Mouse (Mus musculus) liver, embryonic 16.5 days (tissue): ENCODE measurements around the gene Nosip. TPM values are rescaled to one million over a fixed set of nuclear protein-coding genes. Genes with fewer than 3 reads are reported as not detected.

Experiments used
- ATAC-seq: fragments of 200-750 bp; cut with Nextera tagmentation; 2 replicates; pipeline ENCODE4 v1.8.0; 2017; ENCODE audit warnings: low read depth, mild to moderate bottlenecking, moderate number of reproducible peaks, moderate library complexity
- H3K27ac ChIP-seq: fragments of 300-500 bp; sonication (generic); 2 replicates; pipeline ENCODE4 v1.5.1; 2014; ENCODE audit warnings: mild to moderate bottlenecking, low read length
- H3K27me3 ChIP-seq: fragments of 300-500 bp; sonication (generic); 2 replicates; pipeline ENCODE4 v1.6.1; 2014; ENCODE audit warnings: low read depth, low read length, mixed read lengths; ENCODE audit not compliant: control insufficient read depth, insufficient read depth
- H3K36me3 ChIP-seq: fragments of 300-500 bp; sonication (generic); 2 replicates; pipeline ENCODE4 v1.6.1; 2014; ENCODE audit warnings: mild to moderate bottlenecking; ENCODE audit not compliant: control insufficient read depth, insufficient read depth
- H3K4me1 ChIP-seq: fragments of 300-500 bp; sonication (generic); 2 replicates; pipeline ENCODE4 v1.6.1; 2014; ENCODE audit warnings: low read depth, low read length, mixed read lengths; ENCODE audit not compliant: control insufficient read depth
- H3K4me2 ChIP-seq: fragments of 300-500 bp; sonication (generic); 2 replicates; pipeline ENCODE4 v1.6.1; 2014; ENCODE audit warnings: low read depth, low read length, mixed read lengths
- H3K4me3 ChIP-seq: fragments of 300-500 bp; sonication (generic); 2 replicates; pipeline ENCODE4 v1.5.1; 2014; ENCODE audit warnings: low read depth, mild to moderate bottlenecking, low read length
- H3K9ac ChIP-seq: fragments of 300-500 bp; sonication (generic); 2 replicates; pipeline ENCODE4 v1.6.1; 2014; ENCODE audit warnings: low read depth, low read length
- H3K9me3 ChIP-seq: fragments of 300-500 bp; sonication (generic); replicated peaks from 2 replicates; pipeline ENCODE4 v1.6.1; 2016; ENCODE audit warnings: low read length; ENCODE audit not compliant: control insufficient read depth
- WGBS: fragments of 180-500 bp; shearing (Covaris S2); extraction: QIAGEN DNeasy Blood & Tissue Kit; methylation state at CpG from one replicate; pipeline ENCODE4 v1.1.7; 2014; ENCODE audit not compliant: insufficient replicate concordance; 5-methylcytosine and 5-hydroxymethylcytosine counted together
- polyA plus RNA-seq: library from polyadenylated mRNA; unstranded; fragments of >200 nt; fragmentation: Nextera tagmentation; extraction: Ambion mirVana; gene quantifications from 2 replicates; pipeline ENCODE4 v1.2.1, GENCODE M21; 2015

Nosip gene
- polyA plus RNA-seq, result 23.4 and 23.8 TPM in 2 replicates

DNA sequence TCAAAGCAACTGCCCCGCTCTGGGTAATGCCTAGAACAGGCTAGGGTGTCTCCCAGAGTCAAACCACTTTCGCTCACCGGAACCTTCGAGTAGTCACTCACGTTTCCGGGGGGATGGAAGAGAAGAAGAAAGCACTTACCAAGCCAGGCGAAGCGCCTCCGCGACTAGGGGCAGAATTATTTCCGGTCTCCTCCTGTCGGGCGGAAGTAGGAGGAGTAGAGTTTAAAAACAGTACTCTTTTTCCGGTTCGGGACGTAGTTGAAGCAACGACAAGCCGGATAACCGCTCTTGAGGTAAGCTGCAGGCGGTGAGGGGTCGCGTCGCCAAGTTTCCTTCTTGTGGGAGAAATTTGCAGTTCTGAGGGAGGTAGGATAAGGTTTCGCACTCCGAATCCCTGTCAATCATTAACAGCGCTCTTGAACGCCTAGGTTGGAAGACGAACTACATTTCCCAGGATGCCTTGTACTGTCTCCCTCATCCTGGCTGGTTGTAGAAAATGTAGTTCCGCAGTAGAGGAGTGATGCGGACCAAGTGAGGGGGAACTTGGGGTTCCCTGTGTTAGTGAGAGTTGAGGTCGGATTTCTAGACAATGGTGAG lies at the start of gene Nosip, which contains the start of gene Prrg2:
TSS of gene Nosip (plus strand) at position 191 of the 597 bp plus-strand sequence.
TSS of gene Prrg2 (minus strand) at position 439 of the 597 bp plus-strand sequence.
- Histone ChIP-seq H3K9ac (peak within 1 kb of the TSS; percentile 81), H3K9me3 (no peaks in the 10 kb centered on the region), H3K27me3 (no peaks in the 10 kb centered on the region), H3K36me3 (no peaks in the 10 kb centered on the region), H3K4me1 (peaks cover 23% of the 10 kb centered on the region), H3K4me2 (peak within 1 kb of the TSS; percentile 64), H3K4me3 (peak within 1 kb of the TSS; percentile 84), H3K27ac (peak within 1 kb of the TSS; percentile 94)
- peak; percentile 90 for ATAC-seq
- 0% methylated on average over 31 of the region's 31 CpGs for WGBS

DNA sequence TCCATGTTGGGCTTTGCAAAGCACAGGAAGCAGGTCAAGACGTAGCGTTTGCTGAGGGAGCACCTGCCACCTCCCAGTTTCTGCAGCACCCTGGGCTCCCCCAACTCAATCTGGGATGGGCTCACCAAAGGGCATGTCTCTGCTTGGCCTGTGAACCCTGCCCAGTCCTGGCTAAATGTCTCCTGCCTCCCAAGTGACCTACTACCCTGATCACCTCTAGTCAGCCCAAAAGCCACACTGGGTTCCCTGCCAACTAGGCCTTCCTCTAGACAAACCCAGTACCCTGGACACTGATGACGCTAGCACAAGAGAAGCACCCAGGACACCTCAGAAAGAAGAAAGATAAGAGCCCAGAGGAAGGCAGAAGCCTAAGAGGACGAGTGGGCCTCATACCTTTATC lies 49.4 kb upstream of the Nosip start:
- H3K27me3 ChIP-seq, result no peaks in the 10 kb centered on the region
- no peak for ATAC-seq
- H3K4me2 ChIP-seq, result no peak overlapping the region
- H3K4me1 ChIP-seq, result peaks cover 35% of the 10 kb centered on the region
- no peaks in the 10 kb centered on the region for H3K9me3 ChIP-seq
- no peak overlapping the region for H3K4me3 ChIP-seq
- 68% methylated on average over 4 of the region's 4 CpGs for WGBS
- no peak overlapping the region for H3K27ac ChIP-seq
- H3K36me3 ChIP-seq, result peaks cover 28% of the 10 kb centered on the region
- H3K9ac ChIP-seq, result 0 out of 2 replicates have a peak overlapping the region, but pooled peaks have one; percentile 18

DNA sequence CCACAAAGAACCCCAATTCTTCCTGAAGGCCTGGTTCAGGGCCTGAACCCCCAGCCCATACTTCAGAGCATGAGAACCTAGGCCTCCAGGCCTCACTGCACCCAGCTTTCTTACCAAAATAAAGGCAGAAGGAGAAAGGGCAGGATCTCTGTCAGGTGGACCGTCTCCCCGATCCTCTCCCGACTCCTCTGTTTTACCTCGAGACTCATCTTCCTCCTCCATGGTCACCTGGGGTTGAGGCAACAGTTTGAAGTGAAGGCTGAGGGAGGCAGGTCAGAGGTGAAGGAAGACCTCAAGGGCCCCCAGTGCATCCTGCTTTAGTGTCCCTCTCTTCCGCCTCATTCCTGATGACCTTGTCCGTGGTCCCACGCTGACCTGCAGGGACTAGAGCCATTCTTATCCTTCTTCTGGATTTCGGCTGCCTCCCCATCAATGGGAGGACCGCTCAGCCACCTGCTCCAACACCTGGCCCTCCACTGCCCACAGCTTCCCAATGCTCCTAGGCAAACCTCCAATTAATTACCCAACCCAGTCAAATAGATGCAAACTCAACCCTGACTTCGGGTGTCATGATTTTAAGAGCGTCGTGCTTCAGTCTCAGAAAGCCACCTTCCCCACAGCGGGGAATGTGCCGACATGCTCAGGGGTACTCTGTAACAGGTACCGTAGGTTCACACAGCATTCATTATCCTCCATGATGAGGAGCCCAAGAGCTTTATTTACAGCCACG lies 48.7 kb upstream of the Nosip start:
- peak overlapping the region; percentile 14; the same call in 1 of the 2 replicates for H3K27ac ChIP-seq
- no peak for ATAC-seq
- peaks cover 21% of the 10 kb centered on the region for H3K36me3 ChIP-seq
- WGBS, result 89% methylated on average over 16 of the region's 16 CpGs
- H3K4me1 ChIP-seq, result peaks cover 42% of the 10 kb centered on the region
- no peaks in the 10 kb centered on the region; the same call in 1 of the 2 replicates for H3K27me3 ChIP-seq
- H3K4me3 ChIP-seq, result no peak overlapping the region
- H3K9ac ChIP-seq, result 0 out of 2 replicates have a peak overlapping the region, but pooled peaks have one; percentile 18
- no peak overlapping the region for H3K4me2 ChIP-seq
- no peaks in the 10 kb centered on the region for H3K9me3 ChIP-seq

DNA sequence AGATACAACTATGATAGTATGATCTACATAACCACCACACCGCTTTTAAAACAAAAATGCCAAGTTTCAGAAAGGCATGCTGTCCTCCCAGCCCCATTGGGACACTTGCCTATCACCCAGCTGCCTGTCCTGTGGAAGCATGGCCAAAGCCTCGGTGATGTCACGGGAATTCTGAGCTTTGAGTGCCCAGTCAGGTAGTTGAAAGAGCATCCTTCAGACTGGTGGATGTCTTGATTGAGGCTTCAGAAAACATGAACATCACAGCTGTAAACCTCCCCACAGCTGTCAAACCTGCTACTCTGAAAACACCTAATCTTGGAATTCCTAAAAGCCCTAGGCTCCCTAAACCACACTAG lies 48.2 kb upstream of the Nosip start:
- H3K36me3 ChIP-seq, result peaks cover 18% of the 10 kb centered on the region
- H3K4me3 ChIP-seq, result no peak overlapping the region
- H3K4me2 ChIP-seq, result no peak overlapping the region
- no peak overlapping the region for H3K27ac ChIP-seq
- H3K9ac ChIP-seq, result peak overlapping the region; percentile 1; the same call in 1 of the 2 replicates
- no peak for ATAC-seq
- 91% methylated on average over 3 of the region's 3 CpGs for WGBS
- peaks cover 45% of the 10 kb centered on the region for H3K4me1 ChIP-seq
- no peaks in the 10 kb centered on the region for H3K9me3 ChIP-seq
- peaks cover 2% of the 10 kb centered on the region; the same call in 1 of the 2 replicates for H3K27me3 ChIP-seq

DNA sequence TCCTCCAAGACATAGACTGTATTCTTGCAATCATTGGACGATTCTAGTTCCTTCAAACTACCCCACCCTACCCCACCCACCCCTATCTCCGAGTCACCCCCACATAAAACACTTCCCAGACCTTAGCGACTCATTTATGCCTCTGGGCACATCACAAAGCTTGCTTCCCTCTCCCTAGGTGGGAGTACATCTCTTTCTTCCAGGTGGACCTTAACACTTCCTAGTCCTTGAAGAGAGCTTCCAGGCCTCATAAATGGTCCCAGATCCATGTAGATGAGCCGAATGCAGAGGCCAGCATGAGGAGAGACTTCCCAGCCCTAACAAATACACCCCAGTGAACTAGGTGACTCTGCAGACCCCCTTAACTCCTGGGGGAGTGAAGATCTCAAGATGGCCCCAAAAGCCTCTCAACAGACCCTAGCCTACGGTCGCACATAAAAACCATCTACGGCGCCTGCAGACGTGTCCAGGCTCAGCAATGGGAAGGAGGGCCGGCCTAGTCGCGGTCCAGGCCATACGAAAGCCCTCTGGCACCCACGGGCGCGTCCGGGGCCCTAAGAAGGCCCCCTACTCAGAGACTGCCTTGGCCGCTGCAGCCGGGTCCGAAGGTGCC lies 46.8 kb upstream of the Nosip start:
- H3K27ac ChIP-seq, result peak overlapping the region; percentile 99
- peaks cover 3% of the 10 kb centered on the region; the same call in 1 of the 2 replicates for H3K27me3 ChIP-seq
- peaks cover 12% of the 10 kb centered on the region for H3K36me3 ChIP-seq
- peak overlapping the region; percentile 89 for H3K4me2 ChIP-seq
- no peak for ATAC-seq
- peaks cover 46% of the 10 kb centered on the region for H3K4me1 ChIP-seq
- under 1% methylated on average over 20 of the region's 20 CpGs for WGBS
- H3K9me3 ChIP-seq, result no peaks in the 10 kb centered on the region
- H3K9ac ChIP-seq, result peak overlapping the region; percentile 99
- H3K4me3 ChIP-seq, result peak overlapping the region; percentile 98

DNA sequence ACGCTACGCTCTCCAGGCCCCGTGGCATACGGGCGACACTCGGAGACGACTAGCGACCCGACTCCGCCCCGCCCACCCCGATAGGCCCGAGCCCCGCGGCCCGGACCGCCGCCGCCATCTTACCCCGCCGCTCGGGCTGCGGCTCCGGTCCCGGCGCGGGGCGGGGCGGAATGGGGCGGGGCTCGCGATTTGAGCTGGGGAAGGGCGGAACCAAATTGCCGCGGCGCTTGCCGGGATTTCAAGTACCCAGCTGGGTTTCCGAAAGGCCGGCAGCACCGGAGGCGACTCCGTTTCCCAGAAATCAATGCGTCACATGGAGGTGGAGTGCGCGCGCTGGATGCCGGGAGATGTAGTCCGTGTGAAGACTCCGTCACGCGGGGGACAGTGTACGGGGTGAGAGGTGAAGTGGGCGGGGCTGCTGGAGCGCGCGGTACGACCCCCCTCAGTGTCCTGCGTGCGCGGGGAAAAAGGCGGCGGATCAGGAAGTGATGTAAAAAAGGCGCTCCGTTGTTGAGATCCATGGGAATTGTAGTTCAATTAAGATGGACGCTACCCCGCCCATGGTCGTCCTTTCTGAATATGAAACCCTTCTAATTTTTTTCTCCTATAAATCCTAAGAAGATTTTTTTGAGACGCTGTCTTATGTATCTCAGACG lies 46.1 kb upstream of the Nosip start, which contains the start of gene Scaf1:
TSS of gene Scaf1 (minus strand) at position 407 of the 656 bp plus-strand sequence.
- H3K36me3 ChIP-seq, result peaks cover 12% of the 10 kb centered on the region
- H3K4me3 ChIP-seq, result peak within 1 kb of the TSS; percentile 98
- H3K27me3 ChIP-seq, result peaks cover 3% of the 10 kb centered on the region; the same call in 1 of the 2 replicates
- H3K4me2 ChIP-seq, result peak within 1 kb of the TSS; percentile 100
- peak within 1 kb of the TSS; percentile 99 for H3K27ac ChIP-seq
- ATAC-seq, result peak; percentile 81
- no peaks in the 10 kb centered on the region for H3K9me3 ChIP-seq
- WGBS, result under 1% methylated on average over 69 of the region's 69 CpGs
- H3K9ac ChIP-seq, result peak within 1 kb of the TSS; percentile 99
- H3K4me1 ChIP-seq, result peaks cover 46% of the 10 kb centered on the region

DNA sequence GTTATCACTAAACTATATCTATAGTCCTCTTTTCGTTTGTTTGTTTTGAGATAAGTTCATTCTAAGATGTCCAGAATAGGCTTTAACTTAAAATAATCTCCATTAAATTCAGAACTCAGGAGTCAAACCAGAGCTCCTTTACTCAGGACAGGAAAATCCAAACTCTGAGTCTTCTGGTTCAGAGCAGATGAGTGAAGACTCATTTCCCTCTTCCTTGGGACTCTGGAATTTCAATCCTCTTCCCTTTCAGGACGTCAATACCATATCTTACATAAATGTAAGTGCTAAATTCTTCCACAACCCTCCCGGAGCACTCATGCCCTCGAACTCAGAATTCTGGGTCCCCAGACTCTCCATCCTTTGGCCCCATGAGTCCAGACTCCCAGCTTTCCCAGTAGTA lies 45.5 kb upstream of the Nosip start:
- WGBS, result 2% methylated on average over 4 of the region's 4 CpGs
- Histone ChIP-seq H3K27ac (peak overlapping the region; percentile 99), H3K4me2 (peak overlapping the region; percentile 100), H3K27me3 (peaks cover 3% of the 10 kb centered on the region; the same call in 1 of the 2 replicates), H3K4me3 (peak overlapping the region; percentile 98), H3K4me1 (peaks cover 46% of the 10 kb centered on the region), H3K36me3 (peaks cover 7% of the 10 kb centered on the region), H3K9me3 (no peaks in the 10 kb centered on the region), H3K9ac (peak overlapping the region; percentile 99)
- ATAC-seq, result no peak

DNA sequence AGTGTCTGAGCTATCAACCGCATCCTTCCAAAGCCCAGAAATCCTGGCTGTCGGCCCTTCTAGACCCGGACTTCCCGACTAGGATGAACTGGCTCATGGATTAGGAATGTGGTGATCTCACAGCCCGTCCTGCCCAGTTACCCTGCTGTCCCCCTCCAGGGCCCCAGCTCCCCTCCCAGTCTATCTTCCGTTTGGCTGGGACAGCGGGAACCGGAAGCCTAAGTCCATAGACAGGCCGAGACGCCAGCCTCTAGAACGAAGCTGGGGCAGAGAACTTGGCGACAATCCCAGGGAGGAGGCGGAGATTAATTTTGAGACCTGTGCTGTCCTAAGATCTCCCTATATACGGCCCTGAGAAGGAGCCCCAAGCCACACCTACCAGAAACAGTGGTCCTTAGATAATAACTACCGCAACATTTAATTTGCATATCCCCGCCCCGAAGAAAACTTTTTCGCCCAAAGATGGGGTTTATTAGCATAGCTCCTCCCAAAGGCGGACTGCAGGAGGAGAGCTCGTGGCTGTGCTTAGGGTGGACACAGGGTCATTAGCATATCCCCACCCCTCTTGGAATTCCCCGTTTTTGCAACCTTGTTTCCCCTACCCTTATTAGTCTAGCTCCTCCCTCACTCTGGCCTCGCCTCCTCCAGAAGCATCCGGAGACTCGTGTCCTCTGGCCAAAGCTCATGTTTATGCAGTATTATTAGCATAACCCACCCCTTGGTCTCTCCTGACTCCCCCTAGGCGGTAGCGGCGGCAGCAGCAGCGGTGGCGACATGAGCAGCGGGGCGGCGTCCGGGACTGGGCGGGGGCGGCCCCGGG lies 44.8 kb upstream of the Nosip start, which contains the start of gene Rras:
TSS of gene Rras (plus strand) at position 720 of the 820 bp plus-strand sequence.
- Histone ChIP-seq H3K36me3 (peaks cover 3% of the 10 kb centered on the region), H3K9ac (peak within 1 kb of the TSS; percentile 99), H3K4me3 (peak within 1 kb of the TSS; percentile 98), H3K27me3 (peaks cover 3% of the 10 kb centered on the region; the same call in 1 of the 2 replicates), H3K4me1 (peaks cover 46% of the 10 kb centered on the region), H3K4me2 (peak within 1 kb of the TSS; percentile 100), H3K9me3 (no peaks in the 10 kb centered on the region), H3K27ac (peak within 1 kb of the TSS; percentile 99)
- WGBS, result under 1% methylated on average over 32 of the region's 36 CpGs
- peak; percentile 83 for ATAC-seq
